Mouse (Mus musculus): ENCODE measurements around the gene Zcchc24. TPM values are rescaled to one million over a fixed set of nuclear protein-coding genes. Genes with fewer than 3 reads are reported as not detected.

Zcchc24 gene
- polyA plus RNA-seq, 1 experiment from 2014 or later = 10.4 TPM

GRCm38 (mm10) chr14:25746371-25746770 is 22.5 kb downstream of the Zcchc24 start:
- ATAC-seq = no peak
- H3K27me3 ChIP-seq (replicated peaks; ENCODE audit: control insufficient read depth, insufficient read depth, low read length) = no peaks in the 10 kb centered on the region
- H3K9me3 ChIP-seq (ENCODE audit: control insufficient read depth, low read length) = no peaks in the 10 kb centered on the region
- no peaks in the 10 kb centered on the region for H3K4me1 ChIP-seq (replicated peaks; ENCODE audit: control insufficient read depth, insufficient read depth, low read length)
- H3K36me3 ChIP-seq (ENCODE audit: control insufficient read depth, insufficient read depth) = no peaks in the 10 kb centered on the region
- 91% methylated on average over 6 of the region's 6 CpGs for WGBS
- H3K9ac ChIP-seq (replicated peaks; ENCODE audit: low read depth, low read length) = no peak overlapping the region
- no peak overlapping the region for H3K4me3 ChIP-seq (replicated peaks; ENCODE audit: low read length)
- H3K4me2 ChIP-seq (ENCODE audit: low read length) = no peak overlapping the region
- H3K27ac ChIP-seq (ENCODE audit: low read length) = no peak overlapping the region

- Histone ChIP-seq H3K27me3 (replicated peaks; ENCODE audit: control insufficient read depth, insufficient read depth, low read length) (no peaks in the 10 kb centered on the region), H3K4me3 (replicated peaks; ENCODE audit: low read length) (no peak overlapping the region), H3K4me1 (replicated peaks; ENCODE audit: control insufficient read depth, insufficient read depth, low read length) (no peaks in the 10 kb centered on the region), H3K36me3 (ENCODE audit: control insufficient read depth, insufficient read depth) (no peaks in the 10 kb centered on the region), H3K27ac (ENCODE audit: low read length) (no peak overlapping the region), H3K9me3 (ENCODE audit: control insufficient read depth, low read length) (no peaks in the 10 kb centered on the region), H3K4me2 (ENCODE audit: low read length) (no peak overlapping the region), H3K9ac (replicated peaks; ENCODE audit: low read depth, low read length) (no peak overlapping the region)
- 68% methylated on average over 11 of the region's 11 CpGs for WGBS
- ATAC-seq = no peak
These were observed 23.3 kb downstream of the Zcchc24 start for GRCm38 (mm10) chr14:25745365-25746184.

GRCm38 (mm10) chr14:25742943-25743342 is 25.9 kb downstream of the Zcchc24 start:
- no peak overlapping the region for H3K27ac ChIP-seq (ENCODE audit: low read length)
- no peaks in the 10 kb centered on the region for H3K9me3 ChIP-seq (ENCODE audit: control insufficient read depth, low read length)
- ATAC-seq = no peak
- H3K4me3 ChIP-seq (replicated peaks; ENCODE audit: low read length) = no peak overlapping the region
- no peak overlapping the region for H3K9ac ChIP-seq (replicated peaks; ENCODE audit: low read depth, low read length)
- H3K4me2 ChIP-seq (ENCODE audit: low read length) = no peak overlapping the region
- 75% methylated on average over 5 of the region's 5 CpGs for WGBS
- no peaks in the 10 kb centered on the region for H3K36me3 ChIP-seq (ENCODE audit: control insufficient read depth, insufficient read depth)
- no peaks in the 10 kb centered on the region; the same call in 1 of the 2 replicates for H3K4me1 ChIP-seq (replicated peaks; ENCODE audit: control insufficient read depth, insufficient read depth, low read length)
- H3K27me3 ChIP-seq (replicated peaks; ENCODE audit: control insufficient read depth, insufficient read depth, low read length) = no peaks in the 10 kb centered on the region

- peaks cover 1% of the 10 kb centered on the region; the same call in 1 of the 2 replicates for H3K4me1 ChIP-seq (replicated peaks; ENCODE audit: control insufficient read depth, insufficient read depth, low read length)
- no peaks in the 10 kb centered on the region for H3K36me3 ChIP-seq (ENCODE audit: control insufficient read depth, insufficient read depth)
- H3K4me2 ChIP-seq (ENCODE audit: low read length) = no peak overlapping the region
- no peak overlapping the region for H3K9ac ChIP-seq (replicated peaks; ENCODE audit: low read depth, low read length)
- ATAC-seq = no peak
- no peak overlapping the region for H3K4me3 ChIP-seq (replicated peaks; ENCODE audit: low read length)
- H3K27me3 ChIP-seq (replicated peaks; ENCODE audit: control insufficient read depth, insufficient read depth, low read length) = no peaks in the 10 kb centered on the region
- WGBS = 62% methylated on average over 5 of the region's 5 CpGs
- H3K9me3 ChIP-seq (ENCODE audit: control insufficient read depth, low read length) = no peaks in the 10 kb centered on the region
- no peak overlapping the region for H3K27ac ChIP-seq (ENCODE audit: low read length)
These were observed 26.9 kb downstream of the Zcchc24 start for GRCm38 (mm10) chr14:25741840-25742367.

- no peak overlapping the region for H3K9ac ChIP-seq (replicated peaks; ENCODE audit: low read depth, low read length)
- peaks cover 8% of the 10 kb centered on the region for H3K4me1 ChIP-seq (replicated peaks; ENCODE audit: control insufficient read depth, insufficient read depth, low read length)
- no peak overlapping the region for H3K4me2 ChIP-seq (ENCODE audit: low read length)
- no peaks in the 10 kb centered on the region for H3K27me3 ChIP-seq (replicated peaks; ENCODE audit: control insufficient read depth, insufficient read depth, low read length)
- no peaks in the 10 kb centered on the region for H3K9me3 ChIP-seq (ENCODE audit: control insufficient read depth, low read length)
- no peaks in the 10 kb centered on the region for H3K36me3 ChIP-seq (ENCODE audit: control insufficient read depth, insufficient read depth)
- no peak overlapping the region for H3K4me3 ChIP-seq (replicated peaks; ENCODE audit: low read length)
- no peak for ATAC-seq
- WGBS = 67% methylated on average over 3 of the region's 3 CpGs
- no peak overlapping the region for H3K27ac ChIP-seq (ENCODE audit: low read length)
These were observed 27.6 kb downstream of the Zcchc24 start for GRCm38 (mm10) chr14:25741211-25741610.

GRCm38 (mm10) chr14:25739957-25740565 is 28.8 kb downstream of the Zcchc24 start:
- Histone ChIP-seq H3K27ac (ENCODE audit: low read length) (no peak overlapping the region), H3K36me3 (ENCODE audit: control insufficient read depth, insufficient read depth) (no peaks in the 10 kb centered on the region), H3K9ac (replicated peaks; ENCODE audit: low read depth, low read length) (no peak overlapping the region), H3K4me2 (ENCODE audit: low read length) (no peak overlapping the region), H3K27me3 (replicated peaks; ENCODE audit: control insufficient read depth, insufficient read depth, low read length) (no peaks in the 10 kb centered on the region), H3K4me1 (replicated peaks; ENCODE audit: control insufficient read depth, insufficient read depth, low read length) (peaks cover 12% of the 10 kb centered on the region), H3K9me3 (ENCODE audit: control insufficient read depth, low read length) (no peaks in the 10 kb centered on the region), H3K4me3 (replicated peaks; ENCODE audit: low read length) (no peak overlapping the region)
- WGBS = 68% methylated on average over 4 of the region's 4 CpGs
- peak; percentile 29; the same call in 1 of the 2 replicates for ATAC-seq

- Histone ChIP-seq H3K9me3 (ENCODE audit: control insufficient read depth, low read length) (no peaks in the 10 kb centered on the region), H3K36me3 (ENCODE audit: control insufficient read depth, insufficient read depth) (no peaks in the 10 kb centered on the region), H3K27me3 (replicated peaks; ENCODE audit: control insufficient read depth, insufficient read depth, low read length) (no peaks in the 10 kb centered on the region), H3K4me2 (ENCODE audit: low read length) (no peak overlapping the region), H3K9ac (replicated peaks; ENCODE audit: low read depth, low read length) (no peak overlapping the region), H3K27ac (ENCODE audit: low read length) (no peak overlapping the region), H3K4me3 (replicated peaks; ENCODE audit: low read length) (no peak overlapping the region), H3K4me1 (replicated peaks; ENCODE audit: control insufficient read depth, insufficient read depth, low read length) (peaks cover 22% of the 10 kb centered on the region)
- no peak for ATAC-seq
- 55% methylated on average over 14 of the region's 14 CpGs for WGBS
These were observed 30.2 kb downstream of the Zcchc24 start for GRCm38 (mm10) chr14:25738591-25739001.

- peak overlapping the region; percentile 35 for H3K27ac ChIP-seq (ENCODE audit: low read length)
- peak; percentile 50 for ATAC-seq
These were observed 32.2 kb downstream of the Zcchc24 start for GRCm38 (mm10) chr14:25736589-25736988.

GRCm38 (mm10) chr14:25736140-25736539 is 32.7 kb downstream of the Zcchc24 start:
- 85% methylated on average over 3 of the region's 3 CpGs for WGBS
- peak overlapping the region; percentile 35 for H3K27ac ChIP-seq (ENCODE audit: low read length)
- peaks cover 22% of the 10 kb centered on the region for H3K4me1 ChIP-seq (replicated peaks; ENCODE audit: control insufficient read depth, insufficient read depth, low read length)

More at GRCm38 (mm10) chr14:25736589-25736988, 32.2 kb downstream of the Zcchc24 start:
- H3K9me3 ChIP-seq (ENCODE audit: control insufficient read depth, low read length) = no peaks in the 10 kb centered on the region
- H3K27me3 ChIP-seq (replicated peaks; ENCODE audit: control insufficient read depth, insufficient read depth, low read length) = no peaks in the 10 kb centered on the region
- no peaks in the 10 kb centered on the region for H3K36me3 ChIP-seq (ENCODE audit: control insufficient read depth, insufficient read depth)
- no peak overlapping the region for H3K9ac ChIP-seq (replicated peaks; ENCODE audit: low read depth, low read length)
- 48% methylated on average over 6 of the region's 6 CpGs for WGBS
- H3K4me2 ChIP-seq (ENCODE audit: low read length) = no peak overlapping the region
- no peak overlapping the region for H3K4me3 ChIP-seq (replicated peaks; ENCODE audit: low read length)
- peaks cover 22% of the 10 kb centered on the region for H3K4me1 ChIP-seq (replicated peaks; ENCODE audit: control insufficient read depth, insufficient read depth, low read length)

More at GRCm38 (mm10) chr14:25736140-25736539, 32.7 kb downstream of the Zcchc24 start:
- H3K9ac ChIP-seq (replicated peaks; ENCODE audit: low read depth, low read length) = no peak overlapping the region
- ATAC-seq = no peak; the same call in 1 of the 2 replicates
- H3K27me3 ChIP-seq (replicated peaks; ENCODE audit: control insufficient read depth, insufficient read depth, low read length) = no peaks in the 10 kb centered on the region
- no peak overlapping the region for H3K4me3 ChIP-seq (replicated peaks; ENCODE audit: low read length)
- no peak overlapping the region for H3K4me2 ChIP-seq (ENCODE audit: low read length)
- no peaks in the 10 kb centered on the region for H3K36me3 ChIP-seq (ENCODE audit: control insufficient read depth, insufficient read depth)
- H3K9me3 ChIP-seq (ENCODE audit: control insufficient read depth, low read length) = no peaks in the 10 kb centered on the region
